Mouse (Mus musculus): ENCODE data around the gene Nup205. TPM values are rescaled to one million over a fixed set of nuclear protein-coding genes. Genes with fewer than 3 reads are reported as not detected.
A peak's percentile ranks its signal among the peaks of the same experiment; 100 is the strongest.

Gene Nup205
- polyA plus RNA-seq, 1 experiment: 25.9 TPM

GRCm38 (mm10) chr6:35277903-35278587 is 100.8 kb downstream of the Nup205 start:
- no peak for DNase-seq (ENCODE audit: extremely low spot score in 1 of 2, low spot score in 1 of 2)

DNA sequence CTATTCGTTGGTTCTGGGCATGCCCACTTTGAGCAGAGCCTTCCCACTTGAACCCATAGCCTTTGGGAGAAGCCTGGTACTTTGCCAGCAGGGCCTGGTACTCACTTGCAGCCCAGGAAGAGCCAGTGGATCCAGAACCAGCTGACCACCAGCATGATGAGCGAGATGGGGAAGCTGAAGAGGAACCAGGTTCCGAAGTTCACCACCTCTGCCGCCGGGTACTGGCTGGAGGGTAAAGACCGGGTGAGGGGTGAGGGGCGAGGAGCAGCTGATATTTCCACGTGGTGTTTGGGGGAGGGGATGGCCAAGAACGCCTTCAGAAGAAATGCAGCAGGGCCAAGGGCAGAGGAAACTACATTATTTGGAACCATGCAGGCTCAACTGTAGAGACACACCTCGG is 102.1 kb downstream of the Nup205 start:
- no peak for DNase-seq (ENCODE audit: extremely low spot score in 1 of 2, low spot score in 1 of 2)

DNA sequence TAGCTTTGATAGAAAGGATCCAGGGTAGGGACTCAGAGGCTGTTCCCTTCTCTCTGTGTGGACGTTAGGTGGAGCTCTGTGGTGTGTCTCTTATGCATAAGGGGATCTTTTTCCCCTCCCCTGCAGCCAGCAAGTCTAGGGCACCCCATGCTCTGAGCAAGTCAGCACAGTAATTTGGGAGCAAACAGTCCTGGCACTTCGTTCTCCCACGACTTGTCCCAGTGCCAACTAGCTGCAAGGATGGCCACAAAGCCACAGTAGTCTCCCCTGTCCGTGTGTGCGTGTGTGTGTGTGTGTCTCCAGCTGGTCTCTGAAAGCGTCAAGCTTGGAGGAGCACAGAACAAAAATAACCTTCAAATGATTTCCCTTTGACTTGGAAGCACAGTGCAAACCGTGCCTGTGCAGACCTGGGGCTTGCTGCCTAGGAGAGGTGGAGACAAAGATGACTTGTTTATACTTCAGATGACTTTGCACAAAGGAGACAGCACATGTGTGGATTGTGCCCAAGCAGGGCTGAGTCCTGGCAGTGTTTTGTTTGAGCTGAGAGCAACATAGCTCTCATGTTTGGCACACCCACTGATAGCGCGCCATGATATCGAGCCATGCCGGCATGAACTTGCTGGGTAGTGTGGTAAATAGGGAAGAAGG is 111.0 kb downstream of the Nup205 start:
- DNase-seq (ENCODE audit: extremely low spot score in 1 of 2, low spot score in 1 of 2): peak; percentile 41 to 51

- no peak for DNase-seq (ENCODE audit: extremely low spot score in 1 of 2, low spot score in 1 of 2)
These were observed 111.7 kb downstream of the Nup205 start for GRCm38 (mm10) chr6:35288920-35289319.

GRCm38 (mm10) chr6:35289676-35290075 is 112.5 kb downstream of the Nup205 start:
- DNase-seq (ENCODE audit: extremely low spot score in 1 of 2, low spot score in 1 of 2): no peak

GRCm38 (mm10) chr6:35294964-35295363 is 117.7 kb downstream of the Nup205 start:
- DNase-seq (ENCODE audit: extremely low spot score in 1 of 2, low spot score in 1 of 2): peak in 1 of 2 experiments; percentile 28

GRCm38 (mm10) chr6:35297001-35297400 is 119.8 kb downstream of the Nup205 start:
- DNase-seq (ENCODE audit: extremely low spot score in 1 of 2, low spot score in 1 of 2): peak in 1 of 2 experiments; percentile 23

Other genes starting within 250 kb of the Nup205 start
- 0.84 and 1.4 TPM in 2 replicates for gene Slc23a4, start 189.0 kb upstream of the Nup205 start, polyA plus RNA-seq (2012; rRNA removed)
- gene Cnot4, start 43.7 kb upstream of the Nup205 start, polyA plus RNA-seq (2012; rRNA removed): 23.8 and 24.0 TPM in 2 replicates
- gene Slc13a4, start 130.7 kb downstream of the Nup205 start, polyA plus RNA-seq (2012; rRNA removed): 8.7 and 13.8 TPM in 2 replicates
- gene Fam180a, start 148.7 kb downstream of the Nup205 start, polyA plus RNA-seq (2012; rRNA removed): 1.8 and 1.9 TPM in 2 replicates

All from frontal cortex, adult 2 months (tissue).